Mouse (Mus musculus): ENCODE data around the gene Rsbn1l. TPM values are rescaled to one million over a fixed set of nuclear protein-coding genes. Genes with fewer than 3 reads are reported as not detected.

Rsbn1l gene
- polyA plus RNA-seq, 1 experiment: 6.1 TPM

- H3K4me1 ChIP-seq (ENCODE audit: control insufficient read depth, insufficient read depth, insufficient read length): peaks cover 2% of the 10 kb centered on the region
- no peaks in the 10 kb centered on the region for H3K36me3 ChIP-seq (ENCODE audit: control insufficient read depth, insufficient read depth, low read length)
- DNase-seq (ENCODE audit: low read depth in 1 of 2, low spot score in 2 of 2): no peak
- H3K27me3 ChIP-seq (ENCODE audit: control insufficient read depth, insufficient read depth, low read length): no peaks in the 10 kb centered on the region
- WGBS: 95% methylated on average over 2 of the region's 2 CpGs
- H3K4me3 ChIP-seq (ENCODE audit: extremely low read depth, insufficient read depth, insufficient read length): no peak overlapping the region
- no peak overlapping the region for H3K27ac ChIP-seq (ENCODE audit: insufficient read depth, low read length)
- TF ChIP-seq CTCF (IDR thresholded peaks at IDR 0.05; ENCODE audit: extremely low read depth, insufficient read depth, insufficient read length, insufficient replicate concordance): no peak
- TF ChIP-seq POLR2A (IDR thresholded peaks at IDR 0.05; ENCODE audit: low read depth, low read length): no peak
Observed at GRCm38 (mm10) chr5:20843816-20844215, 112.4 kb downstream of the Rsbn1l start.

DNA sequence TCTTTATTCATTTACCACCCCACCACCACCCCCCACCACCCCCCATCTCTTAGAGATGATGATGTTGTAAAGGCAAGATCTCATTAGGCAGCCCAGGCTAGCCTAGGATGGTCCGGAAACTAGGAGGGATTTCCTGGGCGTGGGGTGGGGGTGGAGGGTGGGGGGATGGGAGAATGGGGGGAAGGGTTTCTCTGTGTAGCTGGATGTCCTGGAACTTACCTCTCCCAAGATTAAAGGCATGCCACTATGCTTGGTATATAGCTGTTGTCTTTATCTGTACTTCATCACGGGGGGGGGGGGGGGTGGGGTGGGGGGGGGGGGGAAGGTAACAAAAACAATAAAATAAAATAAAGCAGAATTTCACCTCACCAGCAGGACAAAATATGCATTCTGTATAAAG, 112.8 kb downstream of the Rsbn1l start:
- no peak for DNase-seq (ENCODE audit: low read depth in 1 of 2, low spot score in 2 of 2)
- TF ChIP-seq POLR2A (IDR thresholded peaks at IDR 0.05; ENCODE audit: low read depth, low read length): no peak
- TF ChIP-seq CTCF (IDR thresholded peaks at IDR 0.05; ENCODE audit: extremely low read depth, insufficient read depth, insufficient read length, insufficient replicate concordance): no peak
- WGBS: 79% methylated on average over 2 of the region's 3 CpGs
- H3K36me3 ChIP-seq (ENCODE audit: control insufficient read depth, insufficient read depth, low read length): no peaks in the 10 kb centered on the region
- no peaks in the 10 kb centered on the region for H3K27me3 ChIP-seq (ENCODE audit: control insufficient read depth, insufficient read depth, low read length)
- no peak overlapping the region for H3K4me3 ChIP-seq (ENCODE audit: extremely low read depth, insufficient read depth, insufficient read length)
- peaks cover 2% of the 10 kb centered on the region for H3K4me1 ChIP-seq (ENCODE audit: control insufficient read depth, insufficient read depth, insufficient read length)
- H3K27ac ChIP-seq (ENCODE audit: insufficient read depth, low read length): no peak overlapping the region

Other genes with a start within 250 kb of the Rsbn1l start
- 2.2 and 2.3 TPM in 2 replicates for gene Phtf2, start 74.3 kb downstream of the Rsbn1l start, polyA plus RNA-seq (2012; rRNA removed)
- 4.5 and 5.2 TPM in 2 replicates for gene Tmem60, start 74.2 kb downstream of the Rsbn1l start, polyA plus RNA-seq (2012; rRNA removed)
- 23.2 and 28.7 TPM in 2 replicates for gene Ptpn12, start 99.5 kb upstream of the Rsbn1l start, polyA plus RNA-seq (2012; rRNA removed)
- gene Gsap, start 229.9 kb upstream of the Rsbn1l start, polyA plus RNA-seq (2012; rRNA removed): 7.0 and 7.9 TPM in 2 replicates

Measured in spleen, adult 2 months (tissue).